Mouse (Mus musculus) embryonic fibroblast, embryonic 13.5 days (primary cell): ENCODE results near the gene Tmeff1.

Experiments
- CTCF ChIP-seq: IDR thresholded peaks from 2 replicates; pipeline ENCODE4 v1.5.1; 2011; ENCODE audit warnings: mild to moderate bottlenecking, control low read depth, low read length, moderate library complexity, borderline replicate concordance; ENCODE audit not compliant: insufficient read depth
- POLR2A ChIP-seq: IDR thresholded peaks from 2 replicates; pipeline ENCODE4 v1.6.1; 2011; ENCODE audit warnings: low read depth, mild to moderate bottlenecking, control low read depth, low read length, moderate library complexity

DNA sequence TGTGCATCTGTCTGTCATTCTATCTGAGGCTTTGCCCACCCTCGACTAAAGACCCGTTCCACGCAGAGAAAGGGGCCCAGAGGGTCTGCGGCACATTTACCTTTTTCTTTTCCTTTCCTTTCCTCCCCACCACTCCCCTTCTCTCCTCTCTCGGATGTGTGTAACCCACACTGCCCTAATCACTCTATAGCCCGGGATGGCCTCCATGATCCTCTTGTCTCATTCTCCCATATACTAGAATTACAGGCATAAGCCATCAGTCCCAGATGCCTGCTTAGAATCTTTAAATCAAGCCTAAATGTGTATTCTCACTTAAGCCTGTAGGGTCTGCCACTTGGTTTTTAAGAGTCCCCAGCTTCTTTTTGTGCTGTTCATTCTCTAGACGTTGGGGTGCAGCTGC, 8.6 kb upstream of the Tmeff1 start:
- TF ChIP-seq CTCF (no peak), POLR2A (no peak)
